Mouse (Mus musculus): Measurements from ENCODE around the gene Sp140. TPM values are rescaled to one million over a fixed set of nuclear protein-coding genes. Genes with fewer than 3 reads are reported as not detected.
"Not testable (repeated sequence)": the region's sequence is repeated elsewhere in the genome, so short reads cannot be mapped to it uniquely, and the experiment has no call there.

The Sp140 gene
- polyA plus RNA-seq, 1 experiment from 2014 or later = 0.40 TPM

DNA sequence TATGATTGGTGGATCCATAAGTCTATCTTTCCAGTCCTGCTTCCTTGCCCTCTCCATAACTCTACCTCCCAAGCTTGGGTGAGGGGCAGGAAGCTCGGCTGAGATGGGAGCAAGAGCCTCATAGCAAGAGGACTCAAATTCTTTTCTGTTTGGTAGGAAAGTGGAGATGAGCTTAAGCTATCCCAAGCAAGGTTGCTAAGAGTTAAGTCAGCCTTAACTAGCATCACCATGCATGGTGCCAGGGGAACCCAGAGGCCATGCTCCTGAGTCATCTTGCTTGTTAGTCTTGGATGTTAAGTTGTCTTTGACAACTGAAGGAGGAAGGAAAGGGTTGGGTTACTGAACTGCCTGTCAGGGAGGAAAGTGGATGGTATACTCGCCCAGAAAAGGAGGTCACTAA lies 11.5 kb upstream of the Sp140 start:
- H3K9me3 ChIP-seq (replicated peaks; ENCODE audit: control insufficient read depth, low read length, poor library complexity, severe bottlenecking); H3K36me3 ChIP-seq (ENCODE audit: control insufficient read depth, insufficient read depth, low read length); ATAC-seq; H3K4me3 ChIP-seq (ENCODE audit: low read depth, low read length); H3K27ac ChIP-seq (ENCODE audit: low read length); H3K4me2 ChIP-seq (ENCODE audit: low read length); H3K27me3 ChIP-seq (ENCODE audit: control insufficient read depth, insufficient read depth, low read depth, low read length); H3K9ac ChIP-seq (ENCODE audit: low read depth, low read length); H3K4me1 ChIP-seq (ENCODE audit: control insufficient read depth, insufficient read depth, low read length): not testable (repeated sequence)
- 64% methylated on average over 1 of the region's 2 CpGs for WGBS

- H3K27ac ChIP-seq (ENCODE audit: low read length); H3K9ac ChIP-seq (ENCODE audit: low read depth, low read length); H3K4me3 ChIP-seq (ENCODE audit: low read depth, low read length); H3K9me3 ChIP-seq (replicated peaks; ENCODE audit: control insufficient read depth, low read length, poor library complexity, severe bottlenecking); ATAC-seq; H3K4me2 ChIP-seq (ENCODE audit: low read length); H3K4me1 ChIP-seq (ENCODE audit: control insufficient read depth, insufficient read depth, low read length); H3K36me3 ChIP-seq (ENCODE audit: control insufficient read depth, insufficient read depth, low read length); H3K27me3 ChIP-seq (ENCODE audit: control insufficient read depth, insufficient read depth, low read depth, low read length): not testable (repeated sequence)
- WGBS = 84% methylated on average over 8 of the region's 8 CpGs
These were observed 7.7 kb upstream of the Sp140 start for GRCm38 (mm10) chr1:85592526-85592925.

GRCm38 (mm10) chr1:85598271-85599012 lies 1.7 kb upstream of the Sp140 start, which contains the start of gene Sp110:
TSS of gene Sp110 (minus strand) at chr1:85598817.
- H3K27ac ChIP-seq (ENCODE audit: low read length); H3K9ac ChIP-seq (ENCODE audit: low read depth, low read length); ATAC-seq; H3K4me1 ChIP-seq (ENCODE audit: control insufficient read depth, insufficient read depth, low read length); H3K4me2 ChIP-seq (ENCODE audit: low read length); H3K36me3 ChIP-seq (ENCODE audit: control insufficient read depth, insufficient read depth, low read length); H3K4me3 ChIP-seq (ENCODE audit: low read depth, low read length); H3K27me3 ChIP-seq (ENCODE audit: control insufficient read depth, insufficient read depth, low read depth, low read length); H3K9me3 ChIP-seq (replicated peaks; ENCODE audit: control insufficient read depth, low read length, poor library complexity, severe bottlenecking): not testable (repeated sequence)
- WGBS = 76% methylated on average over 15 of the region's 17 CpGs

- 69% methylated on average over 4 of the region's 4 CpGs for WGBS
These were observed 616 bp downstream of the Sp140 start for GRCm38 (mm10) chr1:85600794-85601193.

DNA sequence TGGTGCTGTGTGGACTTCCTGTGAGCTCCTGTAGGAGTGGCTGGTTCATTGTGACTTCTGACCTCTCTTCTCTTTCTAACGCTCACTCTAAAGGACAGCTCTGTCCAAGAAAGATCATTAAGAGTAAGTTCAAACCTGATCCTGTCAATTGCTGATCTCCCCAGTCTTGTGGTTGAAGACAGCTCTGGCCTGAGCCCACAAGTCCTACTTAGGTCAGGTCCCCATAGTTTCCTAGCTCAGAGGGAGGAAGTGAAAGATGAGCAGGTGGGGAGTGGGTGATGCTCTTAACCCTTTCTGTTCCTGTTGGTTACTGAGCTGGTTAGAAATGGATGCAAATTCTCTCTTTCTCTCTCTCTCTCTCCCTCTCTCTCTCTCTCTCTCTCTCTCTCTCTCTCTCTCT lies 4.2 kb downstream of the Sp140 start:
- H3K4me2 ChIP-seq (ENCODE audit: low read length); H3K36me3 ChIP-seq (ENCODE audit: control insufficient read depth, insufficient read depth, low read length); ATAC-seq; H3K4me3 ChIP-seq (ENCODE audit: low read depth, low read length); H3K4me1 ChIP-seq (ENCODE audit: control insufficient read depth, insufficient read depth, low read length); H3K27me3 ChIP-seq (ENCODE audit: control insufficient read depth, insufficient read depth, low read depth, low read length); H3K27ac ChIP-seq (ENCODE audit: low read length); H3K9me3 ChIP-seq (replicated peaks; ENCODE audit: control insufficient read depth, low read length, poor library complexity, severe bottlenecking); H3K9ac ChIP-seq (ENCODE audit: low read depth, low read length): not testable (repeated sequence)
- no CpG with 5 or more reads among the region's 1 CpGs for WGBS

More at GRCm38 (mm10) chr1:85600794-85601193, 616 bp downstream of the Sp140 start:
- ATAC-seq; H3K9ac ChIP-seq (ENCODE audit: low read depth, low read length); H3K4me3 ChIP-seq (ENCODE audit: low read depth, low read length); H3K9me3 ChIP-seq (replicated peaks; ENCODE audit: control insufficient read depth, low read length, poor library complexity, severe bottlenecking); H3K27me3 ChIP-seq (ENCODE audit: control insufficient read depth, insufficient read depth, low read depth, low read length); H3K4me1 ChIP-seq (ENCODE audit: control insufficient read depth, insufficient read depth, low read length); H3K4me2 ChIP-seq (ENCODE audit: low read length); H3K36me3 ChIP-seq (ENCODE audit: control insufficient read depth, insufficient read depth, low read length); H3K27ac ChIP-seq (ENCODE audit: low read length): not testable (repeated sequence)

GRCm38 (mm10) chr1:85608361-85608760 lies 8.2 kb downstream of the Sp140 start:
- not testable (repeated sequence) for ATAC-seq; H3K27me3 ChIP-seq (ENCODE audit: control insufficient read depth, insufficient read depth, low read depth, low read length); H3K4me3 ChIP-seq (ENCODE audit: low read depth, low read length); H3K4me2 ChIP-seq (ENCODE audit: low read length); H3K4me1 ChIP-seq (ENCODE audit: control insufficient read depth, insufficient read depth, low read length); H3K9me3 ChIP-seq (replicated peaks; ENCODE audit: control insufficient read depth, low read length, poor library complexity, severe bottlenecking); H3K9ac ChIP-seq (ENCODE audit: low read depth, low read length); H3K36me3 ChIP-seq (ENCODE audit: control insufficient read depth, insufficient read depth, low read length); H3K27ac ChIP-seq (ENCODE audit: low read length)
- 95% methylated on average over 3 of the region's 4 CpGs for WGBS

GRCm38 (mm10) chr1:85610581-85610980 lies 10.4 kb downstream of the Sp140 start:
- WGBS = no CpG with 5 or more reads among the region's 4 CpGs
- not testable (repeated sequence) for H3K27ac ChIP-seq (ENCODE audit: low read length); H3K4me1 ChIP-seq (ENCODE audit: control insufficient read depth, insufficient read depth, low read length); ATAC-seq; H3K27me3 ChIP-seq (ENCODE audit: control insufficient read depth, insufficient read depth, low read depth, low read length); H3K9ac ChIP-seq (ENCODE audit: low read depth, low read length); H3K4me2 ChIP-seq (ENCODE audit: low read length); H3K4me3 ChIP-seq (ENCODE audit: low read depth, low read length); H3K9me3 ChIP-seq (replicated peaks; ENCODE audit: control insufficient read depth, low read length, poor library complexity, severe bottlenecking); H3K36me3 ChIP-seq (ENCODE audit: control insufficient read depth, insufficient read depth, low read length)

DNA sequence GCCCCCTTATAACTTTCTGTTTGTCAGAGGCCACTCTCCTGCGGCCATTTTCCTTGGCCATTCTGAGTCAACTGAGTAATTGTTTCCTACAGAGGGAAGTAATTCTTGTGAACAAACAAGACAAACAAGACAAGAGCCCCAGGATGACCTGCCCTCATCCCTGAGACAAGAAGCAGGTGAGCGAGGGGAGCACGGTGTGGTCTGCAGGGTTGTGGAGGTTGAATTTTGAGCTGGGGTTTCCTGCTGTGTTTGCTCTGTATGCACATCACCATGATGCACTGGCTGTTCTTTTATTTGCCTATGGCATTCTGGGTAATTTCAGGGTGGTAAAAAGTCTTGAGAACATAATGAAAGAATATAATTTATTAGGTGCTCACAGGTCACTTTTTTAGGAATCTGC lies 14.9 kb downstream of the Sp140 start:
- not testable (repeated sequence) for ATAC-seq; H3K9me3 ChIP-seq (replicated peaks; ENCODE audit: control insufficient read depth, low read length, poor library complexity, severe bottlenecking); H3K4me2 ChIP-seq (ENCODE audit: low read length); H3K4me1 ChIP-seq (ENCODE audit: control insufficient read depth, insufficient read depth, low read length); H3K9ac ChIP-seq (ENCODE audit: low read depth, low read length); H3K27me3 ChIP-seq (ENCODE audit: control insufficient read depth, insufficient read depth, low read depth, low read length); H3K4me3 ChIP-seq (ENCODE audit: low read depth, low read length); H3K36me3 ChIP-seq (ENCODE audit: control insufficient read depth, insufficient read depth, low read length); H3K27ac ChIP-seq (ENCODE audit: low read length)
- WGBS = 97% methylated on average over 3 of the region's 3 CpGs

GRCm38 (mm10) chr1:85615819-85616218 lies 15.6 kb downstream of the Sp140 start:
- H3K9ac ChIP-seq (ENCODE audit: low read depth, low read length); H3K4me1 ChIP-seq (ENCODE audit: control insufficient read depth, insufficient read depth, low read length); H3K9me3 ChIP-seq (replicated peaks; ENCODE audit: control insufficient read depth, low read length, poor library complexity, severe bottlenecking); H3K4me3 ChIP-seq (ENCODE audit: low read depth, low read length); H3K27me3 ChIP-seq (ENCODE audit: control insufficient read depth, insufficient read depth, low read depth, low read length); ATAC-seq; H3K4me2 ChIP-seq (ENCODE audit: low read length); H3K27ac ChIP-seq (ENCODE audit: low read length); H3K36me3 ChIP-seq (ENCODE audit: control insufficient read depth, insufficient read depth, low read length): not testable (repeated sequence)
- WGBS = 61% methylated on average over 3 of the region's 3 CpGs
